Mouse (Mus musculus) testis, adult 2 months (tissue): ENCODE measurements at regions not wholly inside any gene's neighbourhood (a gene's known extent, or its start where the extent isn't known, plus 50 kb on each side); places are given as distances from the start of the nearest gene placed in this dataset.

ENCODE experiments used
- CTCF ChIP-seq: fragments of 200-500 bp; IDR thresholded peaks from 2 replicates; pipeline ENCODE4 v1.5.1; 2012; ENCODE audit warnings: low read depth, mild to moderate bottlenecking, inconsistent platforms, low read length, moderate library complexity; ENCODE audit not compliant: control insufficient read depth, insufficient read depth, insufficient replicate concordance
- POLR2A ChIP-seq: fragments of 200-500 bp; IDR thresholded peaks from 2 replicates; pipeline ENCODE4 v1.6.1; 2012; ENCODE audit warnings: low read depth, mild to moderate bottlenecking, inconsistent platforms, low read length, moderate library complexity; ENCODE audit not compliant: control insufficient read depth

DNA sequence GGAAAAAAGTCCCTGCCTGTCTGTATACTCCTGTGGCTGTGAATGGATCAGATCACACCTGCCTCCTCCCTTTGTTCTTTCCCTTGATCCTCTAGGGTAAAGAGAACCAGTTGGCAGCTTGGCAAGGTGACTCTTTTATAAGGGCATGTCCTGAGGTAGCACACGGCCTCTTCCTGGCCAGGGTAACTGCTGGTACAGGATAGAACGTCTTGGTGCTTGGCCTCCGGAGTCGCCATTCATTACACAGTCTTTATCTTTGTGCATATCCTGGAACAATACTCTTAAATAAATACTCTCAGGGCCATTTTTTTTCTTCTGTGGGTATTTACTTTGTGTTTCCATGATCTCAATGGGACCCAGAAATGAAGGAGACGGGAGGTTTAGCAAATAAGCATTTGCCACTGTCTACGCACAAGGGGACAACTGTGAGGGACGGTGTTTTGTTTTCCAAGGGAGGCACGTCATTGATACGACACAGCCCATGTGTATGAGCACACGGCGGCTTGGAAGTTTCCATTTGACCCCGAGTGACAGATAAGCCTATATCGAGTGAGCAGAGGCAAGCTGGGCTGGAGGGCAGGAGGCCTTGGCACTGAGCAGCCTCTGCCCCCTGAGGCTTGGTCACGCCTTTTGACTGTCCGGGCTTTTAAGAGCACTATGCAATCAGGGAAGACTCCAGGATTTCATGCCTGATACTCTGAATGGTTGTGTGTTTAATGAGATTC lies 151.1 kb downstream of the Irs2 start:
- TF ChIP-seq CTCF (no peak), POLR2A (no peak)
